Mouse (Mus musculus): Measurements from ENCODE around the gene A930004D18Rik. TPM values are rescaled to one million over a fixed set of nuclear protein-coding genes. Genes with fewer than 3 reads are reported as not detected.
"Not testable (repeated sequence)": the region's sequence is repeated elsewhere in the genome, so short reads cannot be mapped to it uniquely, and the experiment has no call there.

Gene A930004D18Rik
- polyA plus RNA-seq, 1 experiment from 2014 or later, result 11.5 TPM

- no peaks in the 10 kb centered on the region for H3K9me3 ChIP-seq (ENCODE audit: control insufficient read depth, low read length)
- no peaks in the 10 kb centered on the region for H3K27me3 ChIP-seq (replicated peaks; ENCODE audit: control insufficient read depth, insufficient read depth, low read length)
- H3K9ac ChIP-seq (ENCODE audit: low read length), result no peak overlapping the region
- WGBS, result 83% methylated on average over 3 of the region's 3 CpGs
- no peaks in the 10 kb centered on the region for H3K4me1 ChIP-seq (replicated peaks; ENCODE audit: control insufficient read depth, insufficient read depth, low read length)
- H3K4me3 ChIP-seq (ENCODE audit: low read depth, low read length), result no peak overlapping the region
- DNase-seq (ENCODE audit: low spot score), result no peak
- no peak for ATAC-seq (replicated peaks; ENCODE audit: low FRiP score, low TSS enrichment, low read depth)
- no peak overlapping the region for H3K27ac ChIP-seq (ENCODE audit: low read depth)
- no peaks in the 10 kb centered on the region for H3K36me3 ChIP-seq (ENCODE audit: control insufficient read depth, insufficient read depth, low read length)
- no peak overlapping the region for H3K4me2 ChIP-seq (ENCODE audit: low read length)
Observed at GRCm38 (mm10) chr2:17986694-17987093, 50.8 kb downstream of the A930004D18Rik start.

- Histone ChIP-seq H3K9me3 (ENCODE audit: control insufficient read depth, low read length) (no peaks in the 10 kb centered on the region), H3K27ac (ENCODE audit: low read depth) (no peak overlapping the region), H3K9ac (ENCODE audit: low read length) (no peak overlapping the region), H3K4me1 (replicated peaks; ENCODE audit: control insufficient read depth, insufficient read depth, low read length) (no peaks in the 10 kb centered on the region), H3K4me3 (ENCODE audit: low read depth, low read length) (no peak overlapping the region), H3K27me3 (replicated peaks; ENCODE audit: control insufficient read depth, insufficient read depth, low read length) (no peaks in the 10 kb centered on the region), H3K4me2 (ENCODE audit: low read length) (no peak overlapping the region), H3K36me3 (ENCODE audit: control insufficient read depth, insufficient read depth, low read length) (no peaks in the 10 kb centered on the region)
- DNase-seq (ENCODE audit: low spot score) (no peak), ATAC-seq (replicated peaks; ENCODE audit: low FRiP score, low TSS enrichment, low read depth) (no peak)
- whole genome bisulfite sequencing, result 95% methylated on average over 3 of the region's 3 CpGs
Observed at GRCm38 (mm10) chr2:17984774-17985173, 52.8 kb downstream of the A930004D18Rik start.

GRCm38 (mm10) chr2:17982747-17983146 lies 54.8 kb downstream of the A930004D18Rik start:
- no peaks in the 10 kb centered on the region for H3K9me3 ChIP-seq (ENCODE audit: control insufficient read depth, low read length)
- H3K4me2 ChIP-seq (ENCODE audit: low read length), result no peak overlapping the region
- no peaks in the 10 kb centered on the region for H3K36me3 ChIP-seq (ENCODE audit: control insufficient read depth, insufficient read depth, low read length)
- H3K27ac ChIP-seq (ENCODE audit: low read depth), result no peak overlapping the region
- no peak for ATAC-seq (replicated peaks; ENCODE audit: low FRiP score, low TSS enrichment, low read depth)
- H3K9ac ChIP-seq (ENCODE audit: low read length), result no peak overlapping the region
- no peaks in the 10 kb centered on the region for H3K27me3 ChIP-seq (replicated peaks; ENCODE audit: control insufficient read depth, insufficient read depth, low read length)
- H3K4me1 ChIP-seq (replicated peaks; ENCODE audit: control insufficient read depth, insufficient read depth, low read length), result no peaks in the 10 kb centered on the region
- no peak for DNase-seq (ENCODE audit: low spot score)
- H3K4me3 ChIP-seq (ENCODE audit: low read depth, low read length), result no peak overlapping the region
- WGBS, result 90% methylated on average over 1 of the region's 1 CpGs

GRCm38 (mm10) chr2:17978706-17979105 lies 58.8 kb downstream of the A930004D18Rik start:
- Histone ChIP-seq H3K4me1 (replicated peaks; ENCODE audit: control insufficient read depth, insufficient read depth, low read length) (no peaks in the 10 kb centered on the region; the same call in 1 of the 2 replicates), H3K27ac (ENCODE audit: low read depth) (no peak overlapping the region), H3K4me2 (ENCODE audit: low read length) (no peak overlapping the region), H3K27me3 (replicated peaks; ENCODE audit: control insufficient read depth, insufficient read depth, low read length) (no peaks in the 10 kb centered on the region), H3K36me3 (ENCODE audit: control insufficient read depth, insufficient read depth, low read length) (no peaks in the 10 kb centered on the region), H3K4me3 (ENCODE audit: low read depth, low read length) (no peak overlapping the region), H3K9me3 (ENCODE audit: control insufficient read depth, low read length) (no peaks in the 10 kb centered on the region), H3K9ac (ENCODE audit: low read length) (no peak overlapping the region)
- DNase-seq (ENCODE audit: low spot score) (no peak), ATAC-seq (replicated peaks; ENCODE audit: low FRiP score, low TSS enrichment, low read depth) (no peak)
- WGBS, result 91% methylated on average over 6 of the region's 6 CpGs

- H3K4me3 ChIP-seq (ENCODE audit: low read depth, low read length); ATAC-seq (replicated peaks; ENCODE audit: low FRiP score, low TSS enrichment, low read depth); H3K27me3 ChIP-seq (replicated peaks; ENCODE audit: control insufficient read depth, insufficient read depth, low read length); H3K27ac ChIP-seq (ENCODE audit: low read depth); DNase-seq (ENCODE audit: low spot score); H3K4me1 ChIP-seq (replicated peaks; ENCODE audit: control insufficient read depth, insufficient read depth, low read length); H3K4me2 ChIP-seq (ENCODE audit: low read length); H3K9ac ChIP-seq (ENCODE audit: low read length); H3K9me3 ChIP-seq (ENCODE audit: control insufficient read depth, low read length); H3K36me3 ChIP-seq (ENCODE audit: control insufficient read depth, insufficient read depth, low read length): not testable (repeated sequence)
- 90% methylated on average over 7 of the region's 7 CpGs for WGBS
Observed at GRCm38 (mm10) chr2:17978251-17978650, 59.3 kb downstream of the A930004D18Rik start.

GRCm38 (mm10) chr2:17977645-17978044 lies 59.9 kb downstream of the A930004D18Rik start:
- ATAC-seq (replicated peaks; ENCODE audit: low FRiP score, low TSS enrichment, low read depth); H3K27me3 ChIP-seq (replicated peaks; ENCODE audit: control insufficient read depth, insufficient read depth, low read length); H3K27ac ChIP-seq (ENCODE audit: low read depth); H3K4me3 ChIP-seq (ENCODE audit: low read depth, low read length); H3K9ac ChIP-seq (ENCODE audit: low read length); H3K9me3 ChIP-seq (ENCODE audit: control insufficient read depth, low read length); H3K36me3 ChIP-seq (ENCODE audit: control insufficient read depth, insufficient read depth, low read length); H3K4me2 ChIP-seq (ENCODE audit: low read length); DNase-seq (ENCODE audit: low spot score); H3K4me1 ChIP-seq (replicated peaks; ENCODE audit: control insufficient read depth, insufficient read depth, low read length): not testable (repeated sequence)

GRCm38 (mm10) chr2:17975601-17976327 lies 61.8 kb downstream of the A930004D18Rik start:
- H3K9ac ChIP-seq (ENCODE audit: low read length), result no peak overlapping the region
- no peaks in the 10 kb centered on the region; the same call in 1 of the 2 replicates for H3K4me1 ChIP-seq (replicated peaks; ENCODE audit: control insufficient read depth, insufficient read depth, low read length)
- 40% methylated on average over 4 of the region's 4 CpGs for WGBS
- DNase-seq (ENCODE audit: low spot score) (no peak), ATAC-seq (replicated peaks; ENCODE audit: low FRiP score, low TSS enrichment, low read depth) (no peak)
- no peaks in the 10 kb centered on the region for H3K36me3 ChIP-seq (ENCODE audit: control insufficient read depth, insufficient read depth, low read length)
- no peak overlapping the region for H3K4me2 ChIP-seq (ENCODE audit: low read length)
- H3K27ac ChIP-seq (ENCODE audit: low read depth), result no peak overlapping the region
- H3K9me3 ChIP-seq (ENCODE audit: control insufficient read depth, low read length), result no peaks in the 10 kb centered on the region
- no peaks in the 10 kb centered on the region for H3K27me3 ChIP-seq (replicated peaks; ENCODE audit: control insufficient read depth, insufficient read depth, low read length)
- no peak overlapping the region for H3K4me3 ChIP-seq (ENCODE audit: low read depth, low read length)

Small RNAs within 50 kb of the gene (microRNA-seq; reads per million reads assigned to microRNA genes)
- 7.3 reads per million, percentile 37 among the genes with 10 or more reads in this experiment for gene Mir7655

Other genes starting within 250 kb of the A930004D18Rik start
- gene H2al2a, start 40.8 kb downstream of the A930004D18Rik start, polyA plus RNA-seq (2014; fragmentation: Nextera tagmentation; extraction: Ambion mirVana), result not detected in 2 replicates
- 3.3 and 3.8 TPM in 2 replicates for gene Skida1, start 11.3 kb upstream of the A930004D18Rik start, polyA plus RNA-seq (2014; fragmentation: Nextera tagmentation; extraction: Ambion mirVana)
- gene Mllt10, start 17.5 kb upstream of the A930004D18Rik start, polyA plus RNA-seq (2014; fragmentation: Nextera tagmentation; extraction: Ambion mirVana), result 36.4 and 40.2 TPM in 2 replicates